Mouse (Mus musculus): Measurements from ENCODE around the gene Timm9. TPM values are rescaled to one million over a fixed set of nuclear protein-coding genes. Genes with fewer than 3 reads are reported as not detected.

The Timm9 gene
- 109 and 120 TPM in 2 replicates for polyA plus RNA-seq (2014; fragmentation: Nextera tagmentation; extraction: Ambion mirVana)

GRCm38 (mm10) chr12:71136130-71136973 lies at the start of gene Timm9, which contains the start of gene 2700049A03Rik:
TSS of gene Timm9 (minus strand) at chr12:71136684.
TSS of gene 2700049A03Rik (plus strand) at chr12:71136848.
- Histone ChIP-seq H3K27me3 (replicated peaks; ENCODE audit: control insufficient read depth, insufficient read depth, low read length) (no peaks in the 10 kb centered on the region), H3K9ac (ENCODE audit: low read depth, low read length) (peak within 1 kb of the TSS; percentile 88), H3K9me3 (ENCODE audit: control insufficient read depth, low read length) (no peaks in the 10 kb centered on the region), H3K4me1 (replicated peaks; ENCODE audit: control insufficient read depth, insufficient read depth, low read length) (peaks cover 9% of the 10 kb centered on the region), H3K36me3 (ENCODE audit: control insufficient read depth, insufficient read depth, low read length) (peaks cover 19% of the 10 kb centered on the region), H3K4me3 (ENCODE audit: low read depth, low read length) (peak within 1 kb of the TSS; percentile 77), H3K27ac (ENCODE audit: low read depth, low read length) (peak within 1 kb of the TSS; percentile 80), H3K4me2 (peak within 1 kb of the TSS; percentile 97)
- ATAC-seq (replicated peaks; ENCODE audit: low FRiP score) (peak; percentile 89), DNase-seq (ENCODE audit: low spot score) (peak; percentile 76)
- WGBS, result under 1% methylated on average over 52 of the region's 52 CpGs

GRCm38 (mm10) chr12:71184396-71184795 lies 47.9 kb upstream of the Timm9 start:
- WGBS, result 94% methylated on average over 4 of the region's 4 CpGs
- no peak overlapping the region for H3K4me3 ChIP-seq (ENCODE audit: low read depth, low read length)

GRCm38 (mm10) chr12:71183736-71184135 lies 47.3 kb upstream of the Timm9 start:
- no peaks in the 10 kb centered on the region for H3K27me3 ChIP-seq (replicated peaks; ENCODE audit: control insufficient read depth, insufficient read depth, low read length)
- H3K9ac ChIP-seq (ENCODE audit: low read depth, low read length), result no peak overlapping the region

More at GRCm38 (mm10) chr12:71184396-71184795, 47.9 kb upstream of the Timm9 start:
- Histone ChIP-seq H3K4me2 (no peak overlapping the region), H3K27me3 (replicated peaks; ENCODE audit: control insufficient read depth, insufficient read depth, low read length) (no peaks in the 10 kb centered on the region), H3K9me3 (ENCODE audit: control insufficient read depth, low read length) (no peaks in the 10 kb centered on the region), H3K4me1 (replicated peaks; ENCODE audit: control insufficient read depth, insufficient read depth, low read length) (no peaks in the 10 kb centered on the region), H3K9ac (ENCODE audit: low read depth, low read length) (no peak overlapping the region), H3K27ac (ENCODE audit: low read depth, low read length) (no peak overlapping the region), H3K36me3 (ENCODE audit: control insufficient read depth, insufficient read depth, low read length) (peaks cover 23% of the 10 kb centered on the region)
- DNase-seq (ENCODE audit: low spot score) (no peak), ATAC-seq (replicated peaks; ENCODE audit: low FRiP score) (no peak)

GRCm38 (mm10) chr12:71169911-71170310 lies 33.4 kb upstream of the Timm9 start:
- Histone ChIP-seq H3K9ac (ENCODE audit: low read depth, low read length) (no peak overlapping the region), H3K4me3 (ENCODE audit: low read depth, low read length) (no peak overlapping the region), H3K4me1 (replicated peaks; ENCODE audit: control insufficient read depth, insufficient read depth, low read length) (no peaks in the 10 kb centered on the region), H3K27ac (ENCODE audit: low read depth, low read length) (no peak overlapping the region), H3K27me3 (replicated peaks; ENCODE audit: control insufficient read depth, insufficient read depth, low read length) (no peaks in the 10 kb centered on the region; the same call in 1 of the 2 replicates), H3K4me2 (no peak overlapping the region), H3K9me3 (ENCODE audit: control insufficient read depth, low read length) (no peaks in the 10 kb centered on the region), H3K36me3 (ENCODE audit: control insufficient read depth, insufficient read depth, low read length) (peaks cover 13% of the 10 kb centered on the region)
- DNase-seq (ENCODE audit: low spot score) (no peak), ATAC-seq (replicated peaks; ENCODE audit: low FRiP score) (no peak)
- WGBS, result 88% methylated on average over 1 of the region's 1 CpGs

More at GRCm38 (mm10) chr12:71183736-71184135, 47.3 kb upstream of the Timm9 start:
- no peak overlapping the region for H3K4me3 ChIP-seq (ENCODE audit: low read depth, low read length)
- 89% methylated on average over 3 of the region's 3 CpGs for WGBS
- no peaks in the 10 kb centered on the region for H3K4me1 ChIP-seq (replicated peaks; ENCODE audit: control insufficient read depth, insufficient read depth, low read length)
- no peak overlapping the region for H3K4me2 ChIP-seq
- ATAC-seq (replicated peaks; ENCODE audit: low FRiP score), result no peak
- peaks cover 19% of the 10 kb centered on the region for H3K36me3 ChIP-seq (ENCODE audit: control insufficient read depth, insufficient read depth, low read length)
- H3K27ac ChIP-seq (ENCODE audit: low read depth, low read length), result no peak overlapping the region
- no peaks in the 10 kb centered on the region for H3K9me3 ChIP-seq (ENCODE audit: control insufficient read depth, low read length)
- no peak for DNase-seq (ENCODE audit: low spot score)

- peak; percentile 100 for ATAC-seq (replicated peaks; ENCODE audit: low FRiP score)
- Histone ChIP-seq H3K4me3 (ENCODE audit: low read depth, low read length) (no peak overlapping the region), H3K27ac (ENCODE audit: low read depth, low read length) (no peak overlapping the region), H3K36me3 (ENCODE audit: control insufficient read depth, insufficient read depth, low read length) (peaks cover 22% of the 10 kb centered on the region), H3K4me1 (replicated peaks; ENCODE audit: control insufficient read depth, insufficient read depth, low read length) (no peaks in the 10 kb centered on the region), H3K4me2 (no peak overlapping the region), H3K9me3 (ENCODE audit: control insufficient read depth, low read length) (no peaks in the 10 kb centered on the region), H3K9ac (ENCODE audit: low read depth, low read length) (no peak overlapping the region), H3K27me3 (replicated peaks; ENCODE audit: control insufficient read depth, insufficient read depth, low read length) (no peaks in the 10 kb centered on the region; the same call in 1 of the 2 replicates)
- DNase-seq (ENCODE audit: low spot score), result no peak
- whole genome bisulfite sequencing, result 48% methylated on average over 9 of the region's 9 CpGs
Observed at GRCm38 (mm10) chr12:71164410-71164809, 27.9 kb upstream of the Timm9 start.

GRCm38 (mm10) chr12:71157974-71158373 lies 21.5 kb upstream of the Timm9 start:
- 88% methylated on average over 6 of the region's 6 CpGs for WGBS
- Histone ChIP-seq H3K36me3 (ENCODE audit: control insufficient read depth, insufficient read depth, low read length) (peaks cover 36% of the 10 kb centered on the region; the same call in 1 of the 2 replicates), H3K4me3 (ENCODE audit: low read depth, low read length) (no peak overlapping the region), H3K9me3 (ENCODE audit: control insufficient read depth, low read length) (no peaks in the 10 kb centered on the region), H3K4me1 (replicated peaks; ENCODE audit: control insufficient read depth, insufficient read depth, low read length) (no peaks in the 10 kb centered on the region), H3K4me2 (no peak overlapping the region), H3K27ac (ENCODE audit: low read depth, low read length) (no peak overlapping the region), H3K27me3 (replicated peaks; ENCODE audit: control insufficient read depth, insufficient read depth, low read length) (no peaks in the 10 kb centered on the region), H3K9ac (ENCODE audit: low read depth, low read length) (no peak overlapping the region)
- ATAC-seq (replicated peaks; ENCODE audit: low FRiP score) (no peak), DNase-seq (ENCODE audit: low spot score) (no peak)

- H3K4me1 ChIP-seq (replicated peaks; ENCODE audit: control insufficient read depth, insufficient read depth, low read length), result no peaks in the 10 kb centered on the region
- 90% methylated on average over 6 of the region's 6 CpGs for WGBS
Observed at GRCm38 (mm10) chr12:71154979-71155378, 18.5 kb upstream of the Timm9 start.

GRCm38 (mm10) chr12:71150167-71150566 lies 13.7 kb upstream of the Timm9 start:
- Histone ChIP-seq H3K27ac (ENCODE audit: low read depth, low read length) (no peak overlapping the region), H3K4me3 (ENCODE audit: low read depth, low read length) (no peak overlapping the region), H3K27me3 (replicated peaks; ENCODE audit: control insufficient read depth, insufficient read depth, low read length) (no peaks in the 10 kb centered on the region), H3K4me1 (replicated peaks; ENCODE audit: control insufficient read depth, insufficient read depth, low read length) (no peaks in the 10 kb centered on the region), H3K4me2 (no peak overlapping the region), H3K36me3 (ENCODE audit: control insufficient read depth, insufficient read depth, low read length) (peaks cover 32% of the 10 kb centered on the region), H3K9ac (ENCODE audit: low read depth, low read length) (no peak overlapping the region), H3K9me3 (ENCODE audit: control insufficient read depth, low read length) (no peaks in the 10 kb centered on the region)
- peak; percentile 67 for ATAC-seq (replicated peaks; ENCODE audit: low FRiP score)
- DNase-seq (ENCODE audit: low spot score), result no peak
- WGBS, result 57% methylated on average over 8 of the region's 8 CpGs

More at GRCm38 (mm10) chr12:71154979-71155378, 18.5 kb upstream of the Timm9 start:
- DNase-seq (ENCODE audit: low spot score), result no peak
- H3K27ac ChIP-seq (ENCODE audit: low read depth, low read length), result no peak overlapping the region
- H3K9me3 ChIP-seq (ENCODE audit: control insufficient read depth, low read length), result no peaks in the 10 kb centered on the region
- no peak overlapping the region for H3K4me2 ChIP-seq
- H3K36me3 ChIP-seq (ENCODE audit: control insufficient read depth, insufficient read depth, low read length), result peaks cover 37% of the 10 kb centered on the region
- H3K9ac ChIP-seq (ENCODE audit: low read depth, low read length), result no peak overlapping the region
- H3K27me3 ChIP-seq (replicated peaks; ENCODE audit: control insufficient read depth, insufficient read depth, low read length), result no peaks in the 10 kb centered on the region
- H3K4me3 ChIP-seq (ENCODE audit: low read depth, low read length), result no peak overlapping the region
- ATAC-seq (replicated peaks; ENCODE audit: low FRiP score), result no peak
